Mouse (Mus musculus): ENCODE measurements at regions not wholly inside any gene's neighbourhood (a gene's known extent, or its start where the extent isn't known, plus 50 kb on each side); places are given as distances from the start of the nearest gene placed in this dataset.

DNA sequence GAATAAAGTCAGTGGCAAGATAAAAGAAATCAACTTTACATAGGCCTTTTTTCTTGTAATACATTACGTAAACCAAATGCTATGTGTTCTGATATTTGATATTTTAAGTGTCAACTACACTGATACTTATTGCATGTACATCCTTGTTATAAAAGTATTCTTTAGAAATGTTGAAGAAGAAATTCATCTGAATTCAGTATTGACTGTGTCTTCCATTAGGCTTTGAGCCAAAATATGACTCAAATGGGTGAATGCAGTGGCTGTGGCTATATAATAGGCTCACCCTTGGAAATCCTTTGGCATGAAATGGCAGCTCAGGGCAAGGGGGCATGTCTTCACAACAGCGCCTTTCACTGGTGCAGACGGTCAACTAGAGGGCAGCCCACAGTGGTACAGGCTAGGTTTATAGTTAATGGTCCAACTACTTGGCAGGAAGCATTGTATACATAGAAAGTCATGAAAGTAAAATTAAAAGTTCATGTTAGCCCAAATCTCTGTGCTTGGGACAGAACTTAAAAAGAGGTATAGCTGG, 217.9 kb downstream of the Cetn3 start:
- Histone ChIP-seq H3K27me3 (ENCODE audit: control insufficient read depth in 1 of 2, insufficient read depth in 2 of 2, low read length in 2 of 2) (no peaks in the 10 kb centered on the region), H3K4me3 (ENCODE audit: control insufficient read depth in 1 of 2, insufficient read depth in 1 of 2, low read depth in 2 of 2, low read length in 2 of 2) (no peak overlapping the region), H3K36me3 (ENCODE audit: control insufficient read depth in 1 of 2, insufficient read depth in 2 of 2, low read length in 2 of 2) (peaks cover 0 to 3% of the 10 kb centered on the region in 2 experiments; a peak in 2 of 4 replicates), H3K27ac (ENCODE audit: control insufficient read depth, low read depth, low read length) (no peak overlapping the region), H3K4me1 (ENCODE audit: control insufficient read depth in 1 of 2, insufficient read depth in 2 of 2, low read length in 2 of 2) (no peaks in the 10 kb centered on the region; a peak in 1 of 4 replicates), H3K9ac (ENCODE audit: control insufficient read depth, low read depth, low read length, poor library complexity, severe bottlenecking) (no peak overlapping the region), H3K9me3 (replicated peaks; ENCODE audit: insufficient read depth, low read length) (no peaks in the 10 kb centered on the region), H3K79me2 (ENCODE audit: control insufficient read depth, insufficient read depth, low read length, poor library complexity) (no peaks in the 10 kb centered on the region)
- TF ChIP-seq TCF12 (IDR thresholded peaks at IDR 0.05; ENCODE audit: low read depth, low read length) (no peak), MXI1 (IDR thresholded peaks at IDR 0.05; ENCODE audit: low read depth, low read length) (no peak), POLR2AphosphoS5 (IDR thresholded peaks at IDR 0.05; ENCODE audit: borderline replicate concordance, low read depth, low read length) (no peak), RCOR1 (IDR thresholded peaks at IDR 0.05; ENCODE audit: low read depth, low read length) (no peak), MAX (IDR thresholded peaks at IDR 0.05; ENCODE audit: low read length) (no peak), ELF1 (IDR thresholded peaks at IDR 0.05; ENCODE audit: low read depth, low read length) (no peak)
- no peak for DNase-seq (ENCODE audit: low read depth, low spot score)

DNA sequence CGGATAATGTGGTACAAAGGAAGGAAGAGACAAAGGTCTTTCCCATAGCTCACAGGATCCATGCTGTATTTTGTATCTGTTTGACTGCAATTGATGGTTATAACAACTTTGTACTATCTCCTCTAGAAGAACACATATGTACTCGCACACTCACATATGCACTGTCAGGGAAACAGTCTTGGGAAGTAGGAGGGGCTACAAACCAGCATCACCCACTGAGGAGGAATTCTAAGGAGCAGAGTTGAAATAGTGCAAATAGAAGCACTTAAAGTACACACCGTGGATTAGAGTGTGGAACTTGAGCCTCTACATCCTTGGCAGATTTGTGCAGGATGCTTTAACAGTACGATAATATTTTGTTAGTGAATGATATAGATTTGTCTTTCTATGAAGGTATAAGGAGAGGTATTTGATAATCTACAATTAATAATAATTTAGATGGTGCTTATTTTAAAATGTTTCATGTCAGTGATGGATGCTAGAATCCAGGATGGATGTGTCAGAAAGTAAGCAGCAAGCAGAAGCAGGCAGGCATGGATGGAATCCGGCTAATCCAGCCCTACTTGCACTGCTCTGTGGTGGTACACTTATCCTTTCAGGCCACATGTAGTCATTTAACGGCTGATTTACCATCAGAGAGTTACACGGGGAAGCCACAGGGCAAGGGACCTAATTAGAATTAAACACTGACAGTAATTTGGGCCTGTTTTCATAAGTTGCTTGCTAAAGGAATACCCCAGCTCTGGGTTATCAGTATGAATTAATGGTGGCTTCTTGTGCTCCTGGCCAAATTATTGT, 223.3 kb downstream of the Cetn3 start:
- Histone ChIP-seq H3K9ac (ENCODE audit: control insufficient read depth, low read depth, low read length, poor library complexity, severe bottlenecking) (no peak overlapping the region), H3K27ac (ENCODE audit: control insufficient read depth, low read depth, low read length) (no peak overlapping the region), H3K27me3 (ENCODE audit: control insufficient read depth in 1 of 2, insufficient read depth in 2 of 2, low read length in 2 of 2) (no peaks in the 10 kb centered on the region), H3K79me2 (ENCODE audit: control insufficient read depth, insufficient read depth, low read length, poor library complexity) (no peaks in the 10 kb centered on the region), H3K9me3 (replicated peaks; ENCODE audit: insufficient read depth, low read length) (no peaks in the 10 kb centered on the region), H3K36me3 (ENCODE audit: control insufficient read depth in 1 of 2, insufficient read depth in 2 of 2, low read length in 2 of 2) (no peaks in the 10 kb centered on the region), H3K4me3 (ENCODE audit: control insufficient read depth in 1 of 2, insufficient read depth in 1 of 2, low read depth in 2 of 2, low read length in 2 of 2) (no peak overlapping the region), H3K4me1 (ENCODE audit: control insufficient read depth in 1 of 2, insufficient read depth in 2 of 2, low read length in 2 of 2) (no peaks in the 10 kb centered on the region)
- TF ChIP-seq MAX (IDR thresholded peaks at IDR 0.05; ENCODE audit: low read length): no peak
- no peak for TF ChIP-seq JUND (IDR thresholded peaks at IDR 0.05; ENCODE audit: low read depth, low read length)
- no peak for TF ChIP-seq SIN3A (IDR thresholded peaks at IDR 0.05; ENCODE audit: low read length)
- no peak for TF ChIP-seq EP300 (IDR thresholded peaks at IDR 0.05; ENCODE audit: low read depth in 1 of 2, low read length in 2 of 2)
- no peak for TF ChIP-seq CTCF (IDR thresholded peaks at IDR 0.05 in 2 of 3, conservative IDR thresholded peaks at IDR 0.05 in 1 of 3; ENCODE audit: control insufficient read depth in 1 of 3, insufficient read depth in 1 of 3, low read depth in 2 of 3, low read length in 3 of 3, poor library complexity in 1 of 3, severe bottlenecking in 1 of 3)
- no peak for TF ChIP-seq ETS1 (IDR thresholded peaks at IDR 0.05; ENCODE audit: low read depth, low read length)
- TF ChIP-seq ZMIZ1 (IDR thresholded peaks at IDR 0.05; ENCODE audit: low read depth, low read length): no peak
- TF ChIP-seq ZKSCAN1 (IDR thresholded peaks at IDR 0.05; ENCODE audit: low read depth, low read length): no peak
- no peak for TF ChIP-seq GABPA (IDR thresholded peaks at IDR 0.05; ENCODE audit: low read depth, low read length)
- TF ChIP-seq NRF1 (IDR thresholded peaks at IDR 0.05; ENCODE audit: insufficient read depth, low read depth, low read length, poor library complexity, severe bottlenecking): no peak
- no peak for TF ChIP-seq POLR2A (IDR thresholded peaks at IDR 0.05; ENCODE audit: control insufficient read depth in 1 of 2, insufficient read depth in 1 of 2, low read depth in 1 of 2, low read length in 2 of 2, poor library complexity in 1 of 2)
- no peak for TF ChIP-seq ZNF384 (IDR thresholded peaks at IDR 0.05; ENCODE audit: low read depth, low read length)
- TF ChIP-seq UBTF (IDR thresholded peaks at IDR 0.05; ENCODE audit: borderline replicate concordance, insufficient read depth, low read depth, low read length): no peak
- TF ChIP-seq HCFC1 (IDR thresholded peaks at IDR 0.05; ENCODE audit: low read depth, low read length): no peak
- no peak for TF ChIP-seq TAL1 (IDR thresholded peaks at IDR 0.05; ENCODE audit: low read length)
- no peak for TF ChIP-seq CHD1 (IDR thresholded peaks at IDR 0.05; ENCODE audit: low read depth, low read length)
- TF ChIP-seq TCF12 (IDR thresholded peaks at IDR 0.05; ENCODE audit: low read depth, low read length): no peak
- no peak for TF ChIP-seq MXI1 (IDR thresholded peaks at IDR 0.05; ENCODE audit: low read depth, low read length)
- TF ChIP-seq MEF2A (IDR thresholded peaks at IDR 0.05; ENCODE audit: extremely low read depth, insufficient replicate concordance, low read depth, low read length, poor library complexity, severe bottlenecking): no peak
- TF ChIP-seq NELFE (IDR thresholded peaks at IDR 0.05; ENCODE audit: low read depth, low read length): no peak
- DNase-seq (ENCODE audit: low read depth, low spot score): no peak

Data from MEL (cell line).